8 mouse cellular contexts compared by ENCODE assay signal in genomic region chr9:62553366-62553940, GRCm38 (mm10). TPM values are rescaled to one million over a fixed set of nuclear protein-coding genes. Genes with fewer than 3 reads are reported as not detected.
DNase-seq lines count a peak whose midpoint lies in the region; ATAC-seq and TF ChIP-seq lines count a peak whose summit lies in the region.

No protein-coding gene starts in this region.

- H3K9ac ChIP-seq in forebrain, embryonic 14.5 days (ENCODE audit: low read length), result no peak overlapping the region
- no peak overlapping the region for H3K9ac ChIP-seq in forebrain, embryonic 12.5 days
- no peak overlapping the region for H3K9ac ChIP-seq in hindbrain, postnatal 0 days (replicated peaks; ENCODE audit: low read length)

- peak; percentile 78 for DNase-seq in forebrain, embryonic 14.5 days (ENCODE audit: low spot score)
- DNase-seq in thymus, adult 2 months, result peak; percentile 67
- DNase-seq in thymus, adult 18-20 months, result no peak
- peak; percentile 91 for DNase-seq in cerebellum, postnatal 36 days
- DNase-seq in hindbrain, postnatal 0 days (ENCODE audit: low spot score), result peak; percentile 73
- peak; percentile 57 to 75 for DNase-seq in lung, adult 18-20 months
- DNase-seq in splenic B cell, adult 2 months (ENCODE audit: low read depth, low spot score), result peak; percentile 63

- WGBS in forebrain, embryonic 14.5 days, result 26% methylated on average over 7 of the region's 7 CpGs
- 41% methylated on average over 7 of the region's 7 CpGs for WGBS in forebrain, embryonic 12.5 days
- 35% methylated on average over 7 of the region's 7 CpGs for WGBS in thymus, adult 2 months
- 34% methylated on average over 7 of the region's 7 CpGs for whole genome bisulfite sequencing in hindbrain, postnatal 0 days

- no peaks in the 10 kb centered on the region for H3K27me3 ChIP-seq in forebrain, embryonic 14.5 days (replicated peaks; ENCODE audit: control insufficient read depth, insufficient read depth, low read length)
- no peaks in the 10 kb centered on the region for H3K27me3 ChIP-seq in forebrain, embryonic 12.5 days
- H3K27me3 ChIP-seq in thymus, adult 2 months (ENCODE audit: control insufficient read depth, insufficient read depth, low read length), result no peaks in the 10 kb centered on the region
- H3K27me3 ChIP-seq in hindbrain, postnatal 0 days (ENCODE audit: insufficient read depth, low read length), result no peaks in the 10 kb centered on the region
- H3K27me3 ChIP-seq in splenic B cell, adult 2 months (ENCODE audit: control insufficient read depth, insufficient read depth, low read length, poor library complexity, severe bottlenecking), result no peaks in the 10 kb centered on the region

- H3K4me2 ChIP-seq in forebrain, embryonic 14.5 days (ENCODE audit: low read length), result no peak overlapping the region
- H3K4me2 ChIP-seq in forebrain, embryonic 12.5 days, result no peak overlapping the region
- no peak overlapping the region for H3K4me2 ChIP-seq in hindbrain, postnatal 0 days (ENCODE audit: low read depth, low read length)

- no peak overlapping the region for H3K4me3 ChIP-seq in forebrain, embryonic 14.5 days (ENCODE audit: low read depth, low read length)
- H3K4me3 ChIP-seq in forebrain, embryonic 12.5 days (replicated peaks), result no peak overlapping the region
- no peak overlapping the region for H3K4me3 ChIP-seq in thymus, adult 2 months (ENCODE audit: control insufficient read depth, insufficient read depth, low read length)
- H3K4me3 ChIP-seq in hindbrain, postnatal 0 days (ENCODE audit: low read length), result no peak overlapping the region

- H3K9me3 ChIP-seq in forebrain, embryonic 14.5 days (replicated peaks; ENCODE audit: control insufficient read depth, low read length), result no peaks in the 10 kb centered on the region
- H3K9me3 ChIP-seq in forebrain, embryonic 12.5 days, result no peaks in the 10 kb centered on the region
- no peaks in the 10 kb centered on the region for H3K9me3 ChIP-seq in hindbrain, postnatal 0 days (ENCODE audit: low read length)

- no peaks in the 10 kb centered on the region for H3K36me3 ChIP-seq in forebrain, embryonic 14.5 days (ENCODE audit: control insufficient read depth, insufficient read depth, low read length)
- H3K36me3 ChIP-seq in forebrain, embryonic 12.5 days (replicated peaks), result no peaks in the 10 kb centered on the region
- H3K36me3 ChIP-seq in thymus, adult 2 months (ENCODE audit: control insufficient read depth, insufficient read depth, low read length), result no peaks in the 10 kb centered on the region
- no peaks in the 10 kb centered on the region for H3K36me3 ChIP-seq in hindbrain, postnatal 0 days (ENCODE audit: insufficient read depth, low read length)
- no peaks in the 10 kb centered on the region for H3K36me3 ChIP-seq in splenic B cell, adult 2 months (ENCODE audit: control insufficient read depth, insufficient read depth, low read length, poor library complexity, severe bottlenecking)

- TF ChIP-seq CTCF in thymus, adult 2 months (IDR thresholded peaks at IDR 0.05; ENCODE audit: borderline replicate concordance, control insufficient read depth, extremely low read depth, insufficient read depth, low read length, poor library complexity), result peak; percentile 77; the same call in 1 of the 2 replicates
- peak; percentile 79 for TF ChIP-seq CTCF in hindbrain, postnatal 0 days (IDR thresholded peaks at IDR 0.05; ENCODE audit: low read depth)

- no peak for ATAC-seq in forebrain, embryonic 14.5 days
- no peak for ATAC-seq in forebrain, embryonic 12.5 days (ENCODE audit: low FRiP score)
- ATAC-seq in hindbrain, postnatal 0 days, result no peak

- no peak overlapping the region for H3K27ac ChIP-seq in forebrain, embryonic 14.5 days (ENCODE audit: low read depth, low read length)
- H3K27ac ChIP-seq in forebrain, embryonic 12.5 days, result no peak overlapping the region
- no peak overlapping the region for H3K27ac ChIP-seq in thymus, adult 2 months (ENCODE audit: control insufficient read depth, insufficient read depth, low read length)
- H3K27ac ChIP-seq in hindbrain, postnatal 0 days, result no peak overlapping the region

- no peak for TF ChIP-seq POLR2A in thymus, adult 2 months (IDR thresholded peaks at IDR 0.05; ENCODE audit: control insufficient read depth, extremely low read depth, insufficient read depth, low read length, poor library complexity)

- H3K4me1 ChIP-seq in forebrain, embryonic 14.5 days (ENCODE audit: control insufficient read depth, insufficient read depth, low read length), result peaks cover 19% of the 10 kb centered on the region
- peaks cover 26% of the 10 kb centered on the region for H3K4me1 ChIP-seq in forebrain, embryonic 12.5 days
- no peaks in the 10 kb centered on the region for H3K4me1 ChIP-seq in thymus, adult 2 months (replicated peaks; ENCODE audit: control insufficient read depth, insufficient read depth, low read length)
- peaks cover 12% of the 10 kb centered on the region for H3K4me1 ChIP-seq in hindbrain, postnatal 0 days (ENCODE audit: insufficient read depth, low read length)

RNA-seq across cellular contexts. Expression of gene Coro2b, which starts 16.6 kb away (rescaled TPM):
- polyA plus RNA-seq in forebrain, embryonic 14.5 days (2014; fragmentation: Nextera tagmentation; extraction: Ambion mirVana), result 29.0 and 33.2 TPM in 2 replicates
- 37.6 and 38.1 TPM in 2 replicates for polyA plus RNA-seq in forebrain, embryonic 12.5 days (2016; fragmentation: Nextera tagmentation; extraction: Ambion mirVana)
- polyA plus RNA-seq in thymus, adult 2 months (2012; rRNA removed), result 18.1 and 18.2 TPM in 2 replicates
- 42.6 and 47.2 TPM in 2 replicates for total RNA-seq in hindbrain, postnatal 0 days (2014; rRNA removed)
- polyA plus RNA-seq in hindbrain, postnatal 0 days (2015; fragmentation: Nextera tagmentation; extraction: Ambion mirVana), result 24.7 and 25.0 TPM in 2 replicates

Comparison
In these comparisons a context has a peak if more than half of its experiments do, and no peak if none do; other contexts are left out.
1. DNase-seq: peak in forebrain, embryonic 14.5 days (single experiment), thymus, adult 2 months (single experiment), cerebellum, postnatal 36 days (2 of 2), hindbrain, postnatal 0 days (single experiment), lung, adult 18-20 months (2 of 2) and splenic B cell, adult 2 months (single experiment); none in thymus, adult 18-20 months (0 of 2).